Mouse (Mus musculus) neutrophil, adult 65 days (primary cell): ENCODE measurements around the gene Gm20547. TPM values are rescaled to one million over a fixed set of nuclear protein-coding genes. Genes with fewer than 3 reads are reported as not detected.

ENCODE experiments used
- total RNA-seq: library from RNA; stranded (reverse); gene quantifications from 2 replicates; pipeline ENCODE4 v1.2.4, GENCODE M21; 2023

Gene Gm20547
- total RNA-seq = not detected in 2 replicates

GRCm38 (mm10) chr17:34881683-34882310 is at the start of gene Gm20547:
TSS of gene Gm20547 (minus strand) at chr17:34882042.

GRCm38 (mm10) chr17:34931061-34931734 is 49.4 kb upstream of the Gm20547 start, which contains the start of gene Neu1:
TSS of gene Neu1 (plus strand) at chr17:34931253.

GRCm38 (mm10) chr17:34913930-34914665 is 32.3 kb upstream of the Gm20547 start, which contains the start of gene Slc44a4:
TSS of gene Slc44a4 (plus strand) at chr17:34914466.

DNA sequence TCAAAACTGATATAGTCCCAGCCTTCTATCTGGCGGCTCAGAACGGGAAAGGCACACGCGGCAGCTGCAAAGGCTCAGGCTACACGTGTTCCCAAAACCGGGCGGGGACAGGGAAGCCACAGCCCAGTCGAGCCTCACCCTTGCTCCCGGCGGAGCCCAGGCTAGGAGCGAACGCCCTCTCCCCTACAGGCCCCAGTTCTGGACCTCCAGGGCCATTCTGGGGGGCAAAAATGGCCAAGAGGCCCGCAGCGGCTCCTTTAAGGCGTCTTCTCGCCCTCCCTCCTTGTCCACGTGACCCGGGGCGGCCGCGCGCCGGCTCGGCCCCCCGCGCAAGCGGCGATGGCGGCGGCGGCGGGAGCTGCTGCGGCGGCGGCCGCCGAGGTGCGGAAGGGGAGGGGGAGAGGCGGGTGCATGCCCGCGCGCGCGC is 16.3 kb upstream of the Gm20547 start, which contains the start of the genes C2 and Ehmt2:
C2 (minus strand) TSS at position 106 of the 427 bp plus-strand sequence.
Ehmt2 (plus strand) TSS at position 310 of the 427 bp plus-strand sequence.

GRCm38 (mm10) chr17:34879336-34879879 is 2.4 kb downstream of the Gm20547 start, which contains the start of gene Zbtb12:
TSS of gene Zbtb12 (plus strand) at chr17:34879483.

DNA sequence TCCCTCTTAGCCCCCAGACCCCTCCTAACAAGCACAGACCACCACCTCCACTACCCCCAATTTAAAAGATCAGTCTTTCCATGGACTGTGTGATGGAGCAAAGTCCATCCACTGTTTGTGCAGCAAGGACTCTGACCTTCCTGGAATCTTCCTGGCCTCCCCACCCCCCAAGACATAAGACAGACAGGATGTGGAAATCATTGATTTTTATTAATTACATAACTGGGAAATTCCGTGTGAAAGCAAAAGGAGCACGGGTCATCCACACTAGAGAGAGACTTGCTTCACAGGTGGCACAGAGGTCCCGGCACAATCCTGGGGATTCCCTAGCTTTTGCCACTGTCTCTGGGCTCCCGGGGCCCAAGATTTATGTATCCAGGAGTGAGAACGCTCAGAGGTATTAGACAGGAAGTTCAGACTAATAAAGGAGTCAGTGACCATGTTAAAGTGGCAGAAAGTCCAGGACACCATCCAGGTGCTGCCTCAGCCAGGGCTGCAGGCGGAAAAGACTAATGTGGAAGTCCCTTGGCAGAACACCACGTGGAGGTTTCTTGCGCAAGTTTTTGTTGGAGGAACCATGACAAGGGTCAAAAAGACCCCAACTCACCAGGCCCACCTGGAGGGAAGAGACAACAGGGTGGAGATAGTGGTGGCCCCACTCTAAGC is 19.3 kb downstream of the Gm20547 start, which contains the start of gene Cfb:
Cfb (minus strand) TSS at position 103 of the 666 bp plus-strand sequence.

DNA sequence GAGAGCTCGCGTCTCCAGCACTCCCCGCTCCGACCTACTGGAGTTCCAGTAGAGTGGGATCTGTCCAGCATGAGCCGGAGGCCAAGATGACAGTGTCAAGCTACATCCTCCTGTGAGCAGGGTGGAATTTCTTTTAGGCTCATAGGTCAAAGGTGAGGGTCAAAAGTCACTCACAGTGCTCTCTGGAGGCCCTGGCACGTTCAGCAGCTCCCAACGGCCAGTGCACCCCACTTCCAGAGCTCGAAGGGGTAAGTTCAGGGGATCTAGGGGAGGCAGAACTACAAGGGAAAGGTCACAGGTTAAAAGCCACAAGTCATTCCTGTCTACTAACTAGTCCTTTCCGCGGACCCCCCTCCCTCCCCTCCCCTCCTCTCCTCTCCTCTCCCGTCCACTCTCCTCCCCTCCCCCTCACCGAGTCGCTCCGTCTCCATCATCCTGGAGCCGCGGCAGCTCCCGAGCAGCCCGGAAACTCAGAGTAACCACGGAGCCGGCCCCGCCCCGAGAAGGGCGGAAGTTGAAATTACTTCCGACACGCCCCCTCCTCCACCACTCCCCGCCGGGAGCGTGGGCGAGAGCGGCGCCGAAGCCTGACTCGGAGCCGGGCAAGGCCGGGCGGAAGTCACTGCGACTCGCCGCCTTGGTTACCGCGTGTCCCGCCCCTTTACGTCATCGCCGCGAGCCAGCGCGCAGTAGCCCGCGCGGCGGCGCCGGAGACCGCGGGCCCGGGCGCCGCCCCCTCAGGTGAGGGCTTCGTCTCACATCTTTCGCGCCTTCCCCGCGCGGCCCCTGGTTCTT is 31.9 kb downstream of the Gm20547 start, which contains the start of the genes Skiv2l and Nelfe:
Skiv2l (minus strand) TSS at position 489 of the 795 bp plus-strand sequence.
Nelfe (plus strand) TSS at position 670 of the 795 bp plus-strand sequence.

DNA sequence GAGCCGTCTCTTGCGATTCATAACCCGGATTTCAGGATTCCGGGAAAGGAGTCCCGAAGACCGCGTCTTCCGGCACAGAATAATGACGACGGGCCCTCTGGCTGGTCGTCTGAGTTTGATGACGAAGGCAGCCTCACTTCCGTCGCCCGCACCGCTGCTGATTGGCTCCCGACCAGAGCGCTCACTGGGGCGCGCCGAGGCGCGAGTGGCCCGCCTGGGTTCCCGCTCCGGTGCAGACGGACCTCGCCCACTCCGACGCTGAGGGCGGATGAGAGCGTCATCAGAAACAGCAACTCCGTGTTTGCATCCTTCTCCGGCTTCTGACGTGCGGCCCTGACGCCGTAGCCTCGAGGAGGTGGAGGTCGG is 45.0 kb downstream of the Gm20547 start, which contains the start of the genes Stk19 and Dxo:
Stk19 (minus strand) TSS at position 90 of the 366 bp plus-strand sequence.
Dxo (plus strand) TSS at position 164 of the 366 bp plus-strand sequence.

Other genes with a start within 250 kb of the Gm20547 start
- 9.9 and 14.9 TPM in 2 replicates for gene Fkbpl, start 237.3 kb downstream of the Gm20547 start, total RNA-seq
- gene Atf6b, start 234.9 kb downstream of the Gm20547 start, total RNA-seq = 54.8 and 61.2 TPM in 2 replicates
- 0.06 and 0.09 TPM in 2 replicates for gene Tnxb, start 211.5 kb downstream of the Gm20547 start, total RNA-seq
- 0.11 and 0.13 TPM in 2 replicates for gene C4b, start 138.2 kb downstream of the Gm20547 start, total RNA-seq
- not detected in 2 replicates for gene Cyp21a1, start 77.5 kb downstream of the Gm20547 start, total RNA-seq
- gene Stk19, start 45.1 kb downstream of the Gm20547 start, total RNA-seq = 42.3 and 63.0 TPM in 2 replicates
- gene Dxo, start 45.0 kb downstream of the Gm20547 start, total RNA-seq = 34.5 and 46.7 TPM in 2 replicates
- 95.9 and 147 TPM in 2 replicates for gene Skiv2l, start 31.8 kb downstream of the Gm20547 start, total RNA-seq
- 24.5 and 28.2 TPM in 2 replicates for gene Nelfe, start 31.7 kb downstream of the Gm20547 start, total RNA-seq
- gene Cfb, start 19.5 kb downstream of the Gm20547 start, total RNA-seq = 1.3 TPM in 1 of 2 replicates, not detected in the other
- gene Zbtb12, start 2.6 kb downstream of the Gm20547 start, total RNA-seq = 0.70 and 1.4 TPM in 2 replicates
- not detected in 2 replicates for gene C2, start 16.2 kb upstream of the Gm20547 start, total RNA-seq
- gene Ehmt2, start 16.4 kb upstream of the Gm20547 start, total RNA-seq = 49.5 and 66.6 TPM in 2 replicates
- 0.25 TPM in 1 of 2 replicates, not detected in the other for gene Slc44a4, start 32.4 kb upstream of the Gm20547 start, total RNA-seq
- gene Neu1, start 49.2 kb upstream of the Gm20547 start, total RNA-seq = 87.8 and 101 TPM in 2 replicates
- 25.6 and 50.7 TPM in 2 replicates for gene Hspa1b, start 77.2 kb upstream of the Gm20547 start, total RNA-seq
- gene Gm20481, start 87.9 kb upstream of the Gm20547 start, total RNA-seq = not detected in 2 replicates
- 36.0 and 76.5 TPM in 2 replicates for gene Hspa1a, start 90.1 kb upstream of the Gm20547 start, total RNA-seq
- gene Hspa1l, start 90.7 kb upstream of the Gm20547 start, total RNA-seq = 0.16 TPM in 1 of 2 replicates, not detected in the other
- gene Lsm2, start 99.8 kb upstream of the Gm20547 start, total RNA-seq = 15.3 and 22.7 TPM in 2 replicates
- gene Vars, start 118.9 kb upstream of the Gm20547 start, total RNA-seq = 51.6 and 57.8 TPM in 2 replicates
- 0.09 TPM in 1 of 2 replicates, not detected in the other for gene Vwa7, start 134.5 kb upstream of the Gm20547 start, total RNA-seq
- 0.86 and 1.9 TPM in 2 replicates for gene Sapcd1, start 146.0 kb upstream of the Gm20547 start, total RNA-seq
- gene Msh5, start 164.7 kb upstream of the Gm20547 start, total RNA-seq = 3.5 and 11.1 TPM in 2 replicates
- gene Clic1, start 167.9 kb upstream of the Gm20547 start, total RNA-seq = 248 and 288 TPM in 2 replicates
- gene Ddah2, start 177.0 kb upstream of the Gm20547 start, total RNA-seq = 1.4 and 2.6 TPM in 2 replicates
- not detected in 2 replicates for gene Ly6g6c, start 183.3 kb upstream of the Gm20547 start, total RNA-seq
- gene Mpig6b, start 184.1 kb upstream of the Gm20547 start, total RNA-seq = 0.47 TPM in 1 of 2 replicates, not detected in the other
- not detected in 2 replicates for gene Ly6g6e, start 194.9 kb upstream of the Gm20547 start, total RNA-seq
- not detected in 2 replicates for gene Ly6g6d, start 196.0 kb upstream of the Gm20547 start, total RNA-seq
- 1.1 TPM in 1 of 2 replicates, not detected in the other for gene Ly6g6f, start 203.6 kb upstream of the Gm20547 start, total RNA-seq
- gene Abhd16a, start 207.2 kb upstream of the Gm20547 start, total RNA-seq = 44.4 and 57.6 TPM in 2 replicates
- gene Ly6g5c, start 226.2 kb upstream of the Gm20547 start, total RNA-seq = not detected in 2 replicates
- 13.3 and 14.5 TPM in 2 replicates for gene Ly6g5b, start 233.4 kb upstream of the Gm20547 start, total RNA-seq
- 36.0 and 50.1 TPM in 2 replicates for gene Gpank1, start 239.4 kb upstream of the Gm20547 start, total RNA-seq
- gene Csnk2b, start 240.0 kb upstream of the Gm20547 start, total RNA-seq = 135 and 169 TPM in 2 replicates
- 21.0 and 24.5 TPM in 2 replicates for gene D17H6S53E, start 244.3 kb upstream of the Gm20547 start, total RNA-seq